Mouse (Mus musculus) midbrain, embryonic 14.5 days (tissue): ENCODE results near the gene Dock8. TPM values are rescaled to one million over a fixed set of nuclear protein-coding genes. Genes with fewer than 3 reads are reported as not detected.
A peak's percentile ranks its signal among the peaks of the same experiment; 100 is the strongest.

ENCODE experiments used
- ATAC-seq: fragments of 200-750 bp; cut with Nextera tagmentation; 2 replicates; pipeline ENCODE4 v1.8.0; 2017; ENCODE audit warnings: moderate number of reproducible peaks, moderate library complexity; ENCODE audit not compliant: low FRiP score, low TSS enrichment
- DNase-seq: peaks from one replicate; pipeline ENCODE4 v3.0.0-alpha.2; 2015
- H3K27ac ChIP-seq: fragments of 300-500 bp; sonication (generic); replicated peaks from 2 replicates; pipeline ENCODE4 v1.5.1; 2014; ENCODE audit warnings: mild to moderate bottlenecking, low read depth, low read length, moderate library complexity
- H3K27me3 ChIP-seq: fragments of 300-500 bp; sonication (generic); 2 replicates; pipeline ENCODE4 v1.6.1; 2014; ENCODE audit warnings: low read length, control low read depth, mixed read lengths; ENCODE audit not compliant: control insufficient read depth, insufficient read depth
- H3K36me3 ChIP-seq: fragments of 300-500 bp; sonication (generic); 2 replicates; pipeline ENCODE4 v1.6.1; 2014; ENCODE audit warnings: low read length, control low read depth; ENCODE audit not compliant: control insufficient read depth, insufficient read depth
- H3K4me1 ChIP-seq: fragments of 300-500 bp; sonication (generic); 2 replicates; pipeline ENCODE4 v1.6.1; 2014; ENCODE audit warnings: mild to moderate bottlenecking, antibody characterized with exemption, low read length, control low read depth; ENCODE audit not compliant: control insufficient read depth, insufficient read depth
- H3K4me2 ChIP-seq: fragments of 300-500 bp; sonication (generic); 2 replicates; pipeline ENCODE4 v1.6.1; 2014; ENCODE audit warnings: mild to moderate bottlenecking, low read length, moderate library complexity
- H3K4me3 ChIP-seq: fragments of 300-500 bp; sonication (generic); replicated peaks from 2 replicates; pipeline ENCODE4 v1.5.1; 2014; ENCODE audit warnings: low read depth, low read length
- H3K9ac ChIP-seq: fragments of 300-500 bp; sonication (generic); replicated peaks from 2 replicates; pipeline ENCODE4 v1.6.1; 2014; ENCODE audit warnings: mild to moderate bottlenecking, low read length, moderate library complexity
- H3K9me3 ChIP-seq: fragments of 300-500 bp; sonication (generic); 2 replicates; pipeline ENCODE4 v1.6.1; 2016; ENCODE audit warnings: low read length, control low read depth, mixed read lengths; ENCODE audit not compliant: control insufficient read depth
- WGBS: fragments of 180-500 bp; shearing (Covaris S2); extraction: QIAGEN DNeasy Blood & Tissue Kit; methylation state at CpG from one replicate; pipeline ENCODE4 v1.1.7; 2014; 5-methylcytosine and 5-hydroxymethylcytosine counted together
- polyA plus RNA-seq: library from polyadenylated mRNA; unstranded; fragments of >200 nt; fragmentation: Nextera tagmentation; extraction: Ambion mirVana; gene quantifications from 2 replicates; pipeline ENCODE4 v1.2.1, GENCODE M21; 2014

Gene Dock8
- polyA plus RNA-seq, 1 experiment from 2014 or later = 0.41 TPM

- ATAC-seq (no peak), DNase-seq (no peak)
- Histone ChIP-seq H3K4me1 (peaks cover 10% of the 10 kb centered on the region), H3K36me3 (no peaks in the 10 kb centered on the region), H3K4me3 (no peak overlapping the region), H3K9me3 (no peaks in the 10 kb centered on the region), H3K27ac (no peak overlapping the region), H3K27me3 (no peaks in the 10 kb centered on the region), H3K4me2 (no peak overlapping the region), H3K9ac (no peak overlapping the region)
- WGBS = 64% methylated on average over 8 of the region's 8 CpGs
Observed at GRCm38 (mm10) chr19:25149788-25150187, 150.5 kb downstream of the Dock8 start.

- Histone ChIP-seq H3K9me3 (no peaks in the 10 kb centered on the region), H3K4me2 (no peak overlapping the region), H3K9ac (no peak overlapping the region), H3K4me1 (peaks cover 10% of the 10 kb centered on the region), H3K4me3 (no peak overlapping the region), H3K36me3 (no peaks in the 10 kb centered on the region), H3K27me3 (no peaks in the 10 kb centered on the region), H3K27ac (no peak overlapping the region)
- peak; percentile 59 for DNase-seq
- no peak for ATAC-seq
- WGBS = 34% methylated on average over 7 of the region's 7 CpGs
Observed at GRCm38 (mm10) chr19:25154506-25155178, 155.3 kb downstream of the Dock8 start.

GRCm38 (mm10) chr19:25155250-25155649 is 155.9 kb downstream of the Dock8 start:
- no peaks in the 10 kb centered on the region for H3K27me3 ChIP-seq

GRCm38 (mm10) chr19:25155709-25156108 is 156.4 kb downstream of the Dock8 start:
- ATAC-seq = no peak
- no peaks in the 10 kb centered on the region for H3K27me3 ChIP-seq
- no peak overlapping the region for H3K4me2 ChIP-seq
- no peaks in the 10 kb centered on the region for H3K36me3 ChIP-seq
- DNase-seq = no peak
- 82% methylated on average over 11 of the region's 11 CpGs for WGBS
- H3K4me1 ChIP-seq = peaks cover 10% of the 10 kb centered on the region
- no peak overlapping the region for H3K9ac ChIP-seq
- H3K27ac ChIP-seq = no peak overlapping the region
- H3K4me3 ChIP-seq = no peak overlapping the region
- H3K9me3 ChIP-seq = no peaks in the 10 kb centered on the region

More at GRCm38 (mm10) chr19:25155250-25155649, 155.9 kb downstream of the Dock8 start:
- no peak overlapping the region for H3K4me3 ChIP-seq
- H3K4me2 ChIP-seq = no peak overlapping the region
- no peaks in the 10 kb centered on the region for H3K36me3 ChIP-seq
- peaks cover 10% of the 10 kb centered on the region for H3K4me1 ChIP-seq
- DNase-seq = no peak
- no peaks in the 10 kb centered on the region for H3K9me3 ChIP-seq
- no peak for ATAC-seq
- WGBS = 84% methylated on average over 7 of the region's 7 CpGs
- H3K9ac ChIP-seq = no peak overlapping the region
- H3K27ac ChIP-seq = no peak overlapping the region

GRCm38 (mm10) chr19:25162270-25162669 is 162.9 kb downstream of the Dock8 start:
- ATAC-seq (no peak), DNase-seq (no peak)
- Histone ChIP-seq H3K27ac (no peak overlapping the region), H3K4me2 (no peak overlapping the region), H3K27me3 (no peaks in the 10 kb centered on the region), H3K4me1 (no peaks in the 10 kb centered on the region), H3K36me3 (no peaks in the 10 kb centered on the region), H3K9ac (no peak overlapping the region), H3K9me3 (no peaks in the 10 kb centered on the region), H3K4me3 (no peak overlapping the region)
- WGBS = 96% methylated on average over 3 of the region's 3 CpGs

GRCm38 (mm10) chr19:25163426-25163825 is 164.1 kb downstream of the Dock8 start:
- Histone ChIP-seq H3K9me3 (no peaks in the 10 kb centered on the region), H3K27me3 (no peaks in the 10 kb centered on the region), H3K4me3 (no peak overlapping the region), H3K4me1 (no peaks in the 10 kb centered on the region), H3K36me3 (no peaks in the 10 kb centered on the region), H3K4me2 (no peak overlapping the region), H3K9ac (no peak overlapping the region), H3K27ac (no peak overlapping the region)
- DNase-seq = no peak
- no peak for ATAC-seq
- WGBS = 87% methylated on average over 12 of the region's 12 CpGs

GRCm38 (mm10) chr19:25166412-25166811 is 167.1 kb downstream of the Dock8 start:
- no peak for DNase-seq
- Histone ChIP-seq H3K27ac (no peak overlapping the region), H3K9ac (no peak overlapping the region), H3K4me1 (no peaks in the 10 kb centered on the region), H3K4me3 (no peak overlapping the region), H3K4me2 (no peak overlapping the region), H3K27me3 (no peaks in the 10 kb centered on the region), H3K36me3 (no peaks in the 10 kb centered on the region), H3K9me3 (no peaks in the 10 kb centered on the region)
- 80% methylated on average over 9 of the region's 9 CpGs for WGBS
- ATAC-seq = no peak

GRCm38 (mm10) chr19:25171395-25171794 is 172.1 kb downstream of the Dock8 start:
- ATAC-seq (no peak), DNase-seq (no peak)
- Histone ChIP-seq H3K4me2 (no peak overlapping the region), H3K27me3 (no peaks in the 10 kb centered on the region), H3K4me3 (no peak overlapping the region), H3K9ac (no peak overlapping the region), H3K9me3 (no peaks in the 10 kb centered on the region), H3K27ac (no peak overlapping the region), H3K4me1 (no peaks in the 10 kb centered on the region), H3K36me3 (no peaks in the 10 kb centered on the region)
- WGBS = 55% methylated on average over 10 of the region's 10 CpGs

GRCm38 (mm10) chr19:25176746-25177145 is 177.4 kb downstream of the Dock8 start:
- 92% methylated on average over 11 of the region's 11 CpGs for WGBS
- H3K9ac ChIP-seq = no peak overlapping the region
- no peak overlapping the region for H3K4me2 ChIP-seq
- H3K4me1 ChIP-seq = no peaks in the 10 kb centered on the region
- ATAC-seq = no peak
- H3K27me3 ChIP-seq = 0 out of 2 replicates have a peak, but pooled peaks cover 3% of the 10 kb centered on the region
- H3K9me3 ChIP-seq = no peaks in the 10 kb centered on the region
- no peak for DNase-seq
- no peak overlapping the region for H3K27ac ChIP-seq
- H3K36me3 ChIP-seq = no peaks in the 10 kb centered on the region
- no peak overlapping the region for H3K4me3 ChIP-seq
